Mouse (Mus musculus): ENCODE results near the gene Usb1.
A peak's percentile ranks its signal among the peaks of the same experiment; 100 is the strongest.

Usb1 gene

DNA sequence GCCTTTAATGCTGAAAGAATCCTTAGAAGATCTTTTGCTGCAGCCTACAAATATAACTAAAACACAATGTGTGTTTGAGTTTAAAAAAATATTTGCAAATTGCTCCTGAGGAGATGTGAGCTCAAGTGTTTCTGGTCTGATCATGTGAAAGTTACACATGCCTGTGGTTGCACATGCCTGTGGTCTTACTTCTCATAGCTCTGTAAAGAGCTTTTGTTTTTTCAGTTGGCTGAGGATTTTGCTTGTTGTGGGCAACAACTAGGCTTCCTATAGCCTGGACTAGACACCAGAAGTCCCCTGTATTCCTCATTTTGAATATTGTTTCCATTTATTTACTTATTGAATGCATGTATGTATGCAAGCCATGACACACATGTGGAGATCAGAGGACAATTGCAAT is 4.3 kb downstream of the Usb1 start:
- no peak for DNase-seq

DNA sequence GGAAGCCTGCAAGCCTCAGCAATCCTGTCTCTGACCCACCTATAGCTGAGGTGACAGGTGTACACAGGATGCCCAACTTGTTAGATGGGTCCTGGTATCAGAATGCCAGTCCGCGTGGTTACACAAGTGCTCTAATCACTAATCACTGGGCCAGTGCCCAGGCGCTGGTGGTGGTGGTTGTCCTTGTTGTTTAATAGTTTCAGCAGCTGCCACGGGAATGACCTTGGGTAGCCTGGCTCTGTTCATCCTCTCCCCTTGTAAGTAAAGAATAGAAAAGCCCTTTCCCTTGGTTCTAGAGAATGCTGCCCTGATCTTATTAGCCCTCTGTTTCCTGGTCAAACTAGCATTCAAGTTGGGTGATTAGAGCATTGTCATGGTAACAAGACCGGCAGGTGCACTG is 9.6 kb downstream of the Usb1 start:
- no peak for DNase-seq

DNA sequence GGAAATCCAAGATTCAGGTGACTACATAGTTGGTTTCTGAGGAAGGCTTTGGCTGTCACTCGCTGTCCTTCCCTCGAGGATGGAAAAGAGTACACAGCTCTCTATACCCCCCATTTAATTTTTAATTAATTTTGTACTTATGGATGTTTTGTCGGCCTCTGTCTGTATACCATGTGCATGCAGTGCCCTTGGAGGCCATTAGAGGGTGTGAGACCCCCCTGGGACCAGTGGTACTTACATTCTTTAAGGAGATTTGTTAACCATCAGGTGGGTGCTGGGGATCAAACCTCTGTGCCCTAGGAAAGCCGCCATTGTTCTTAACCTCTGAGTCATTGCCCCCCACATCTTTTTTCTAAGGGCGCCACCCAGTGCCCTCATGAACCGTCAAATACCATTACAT is 12.6 kb downstream of the Usb1 start:
- no peak for DNase-seq

DNA sequence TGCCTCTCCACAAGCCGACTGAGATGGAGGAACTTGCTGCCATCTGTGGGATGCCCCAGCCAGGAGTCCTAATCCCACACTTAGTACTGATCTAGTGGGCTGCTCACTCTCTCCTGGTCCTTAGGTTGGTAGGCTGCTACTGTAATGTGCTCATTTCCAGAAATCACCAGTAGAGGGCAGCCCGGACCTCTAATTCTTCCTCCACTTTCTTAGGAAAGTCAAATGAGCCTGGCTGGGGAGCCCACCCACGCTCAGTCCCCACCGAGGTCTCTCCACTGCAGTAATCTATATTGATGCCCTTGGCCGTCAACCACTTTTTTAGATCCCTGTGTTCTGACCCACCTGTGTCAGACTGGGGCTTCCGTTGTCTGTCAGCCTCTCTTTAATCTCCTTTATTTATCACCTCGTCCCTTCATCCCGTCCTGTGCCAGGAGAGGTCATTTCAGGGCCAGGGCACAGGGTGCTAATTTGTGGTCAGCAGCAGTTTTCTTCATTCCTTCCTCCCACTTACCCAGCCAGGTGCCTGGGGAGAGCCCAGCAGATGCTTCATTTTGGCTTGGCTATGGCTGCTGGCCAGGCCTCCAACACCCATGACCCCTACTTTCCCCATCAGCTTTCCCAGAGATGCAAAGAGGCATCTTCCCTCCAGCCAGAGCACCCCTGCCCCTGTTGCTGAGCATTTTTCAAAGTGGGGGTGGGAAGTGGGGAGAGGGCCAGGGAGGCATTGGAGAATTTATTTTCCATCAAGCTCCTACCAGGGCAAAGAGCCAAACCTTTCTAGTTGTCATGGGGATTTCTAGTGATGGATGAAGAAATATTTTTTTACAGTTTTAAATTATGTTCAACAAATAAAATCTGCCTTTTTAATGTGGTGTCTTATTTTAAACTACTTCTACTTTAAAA is 14.8 kb downstream of the Usb1 start:
- DNase-seq = peak in 1 of 2 experiments; percentile 60

DNA sequence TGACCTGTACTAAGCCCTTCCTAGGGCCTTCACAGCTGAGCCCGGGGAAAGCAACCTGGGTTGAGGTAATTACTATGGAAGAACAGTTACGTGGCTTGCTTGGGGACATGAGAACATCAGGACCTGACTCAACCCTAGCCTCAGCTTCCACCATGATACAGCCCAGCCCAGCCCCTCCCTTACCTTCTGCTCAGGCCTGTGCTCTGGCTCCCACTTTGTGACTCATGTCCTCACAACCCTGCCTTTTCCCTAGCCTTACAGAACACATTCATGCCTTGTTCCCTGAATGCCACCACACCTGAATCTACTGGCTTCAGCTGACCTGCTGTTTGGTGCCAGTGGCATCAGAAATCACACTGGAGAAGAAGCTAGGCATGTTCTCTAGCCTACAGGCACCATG is 16.3 kb downstream of the Usb1 start:
- no peak for DNase-seq

DNA sequence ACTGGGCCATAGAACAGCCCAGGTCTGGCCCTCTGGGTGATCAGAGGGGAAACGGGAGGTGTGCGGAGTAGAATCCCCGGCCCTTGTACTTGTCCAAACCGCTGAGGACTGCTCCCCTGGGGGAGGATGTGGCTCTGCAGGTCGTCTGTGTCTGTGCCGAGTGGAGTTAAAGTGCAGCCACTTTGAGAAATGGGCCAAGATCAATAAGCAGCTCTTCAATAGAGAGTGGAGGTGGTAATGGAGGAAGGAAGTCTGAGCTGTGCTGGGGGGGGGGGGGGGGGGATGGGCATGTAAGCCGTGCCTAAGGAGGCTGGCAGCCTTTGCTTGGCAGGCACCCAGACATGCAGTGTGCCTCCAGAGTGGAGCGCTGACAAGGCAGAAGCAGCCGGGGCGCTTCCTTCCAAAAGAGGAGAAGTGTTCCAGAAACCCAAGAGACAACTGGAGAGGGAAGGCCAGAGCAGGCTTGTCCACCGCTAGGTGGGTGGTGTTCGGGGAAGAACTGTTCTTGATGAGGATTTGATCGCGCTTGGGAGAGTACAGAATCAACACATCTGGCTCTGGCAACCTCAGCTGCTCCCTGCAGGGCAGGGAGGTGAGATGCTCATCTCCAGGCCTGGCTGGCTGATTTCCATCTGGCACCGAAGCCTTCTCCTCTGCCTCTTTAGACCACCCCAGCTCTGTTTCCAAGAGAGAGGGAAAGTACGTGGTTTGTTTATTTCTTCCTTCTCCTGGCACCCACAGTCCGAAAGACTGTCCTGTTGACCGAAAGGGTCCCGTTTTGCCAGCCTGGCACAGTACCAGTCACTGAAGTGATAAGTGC is 16.9 kb downstream of the Usb1 start:
- DNase-seq = peak in 1 of 2 experiments; percentile 37

DNA sequence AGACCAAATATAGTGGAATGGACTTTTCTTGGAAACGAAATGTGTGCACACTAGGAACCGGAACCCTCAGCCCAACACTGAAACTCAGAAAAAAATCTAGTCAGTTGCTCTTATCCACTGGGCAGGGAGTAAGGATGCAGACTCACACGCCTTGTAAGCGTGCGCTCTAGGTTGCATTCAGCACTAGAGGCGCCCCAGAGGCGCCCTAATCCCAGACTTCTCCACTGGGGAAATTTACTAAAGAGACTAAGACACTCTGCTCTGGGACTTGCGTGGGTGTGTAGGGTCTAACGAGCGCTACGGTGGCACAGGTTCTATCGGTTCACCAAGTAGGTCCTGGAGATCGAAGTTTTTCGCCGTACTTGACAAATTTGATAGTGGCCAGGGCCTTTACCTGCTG is 19.4 kb downstream of the Usb1 start:
- no peak for DNase-seq

DNA sequence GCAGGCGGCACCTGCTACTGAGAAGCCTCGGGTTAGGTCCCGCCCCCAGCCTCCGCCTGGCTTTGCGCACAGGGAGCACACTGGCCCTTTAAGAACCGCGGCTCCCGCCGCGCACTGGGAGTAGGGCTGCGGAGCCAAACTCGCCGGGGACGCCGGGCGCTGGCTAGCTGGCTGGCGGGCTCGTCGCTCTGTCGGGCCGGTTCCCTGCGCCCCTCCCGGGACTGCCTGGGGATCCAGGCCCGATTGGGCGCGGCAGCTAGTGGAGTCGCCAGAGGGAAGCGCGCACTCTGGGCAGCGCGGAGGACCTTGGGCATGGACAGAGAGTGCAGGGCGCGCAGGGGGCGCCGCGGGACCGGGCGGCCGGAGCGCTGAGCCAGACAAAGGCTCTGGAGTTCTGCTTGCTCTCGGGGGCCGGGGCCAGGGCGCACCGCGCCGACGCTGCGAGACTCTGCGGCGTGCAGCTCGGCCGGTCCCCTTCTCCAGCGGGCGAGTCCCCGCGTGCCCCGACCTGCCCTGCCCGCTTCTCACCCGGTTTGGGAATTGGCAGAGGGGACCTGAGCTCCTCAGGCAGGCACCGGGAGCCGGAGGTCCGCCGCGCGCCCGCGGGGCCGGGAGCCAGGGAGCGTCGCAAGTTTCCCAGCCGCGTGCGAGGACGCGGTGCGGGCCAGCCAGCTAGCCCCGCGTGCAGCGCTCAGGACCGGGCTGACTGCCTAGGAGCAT is 20.2 kb downstream of the Usb1 start, which contains the start of gene Mmp15:
TSS of gene Mmp15 (plus strand) at position 118 of the 720 bp plus-strand sequence.
- DNase-seq = peak in 1 of 2 experiments; percentile 30

DNA sequence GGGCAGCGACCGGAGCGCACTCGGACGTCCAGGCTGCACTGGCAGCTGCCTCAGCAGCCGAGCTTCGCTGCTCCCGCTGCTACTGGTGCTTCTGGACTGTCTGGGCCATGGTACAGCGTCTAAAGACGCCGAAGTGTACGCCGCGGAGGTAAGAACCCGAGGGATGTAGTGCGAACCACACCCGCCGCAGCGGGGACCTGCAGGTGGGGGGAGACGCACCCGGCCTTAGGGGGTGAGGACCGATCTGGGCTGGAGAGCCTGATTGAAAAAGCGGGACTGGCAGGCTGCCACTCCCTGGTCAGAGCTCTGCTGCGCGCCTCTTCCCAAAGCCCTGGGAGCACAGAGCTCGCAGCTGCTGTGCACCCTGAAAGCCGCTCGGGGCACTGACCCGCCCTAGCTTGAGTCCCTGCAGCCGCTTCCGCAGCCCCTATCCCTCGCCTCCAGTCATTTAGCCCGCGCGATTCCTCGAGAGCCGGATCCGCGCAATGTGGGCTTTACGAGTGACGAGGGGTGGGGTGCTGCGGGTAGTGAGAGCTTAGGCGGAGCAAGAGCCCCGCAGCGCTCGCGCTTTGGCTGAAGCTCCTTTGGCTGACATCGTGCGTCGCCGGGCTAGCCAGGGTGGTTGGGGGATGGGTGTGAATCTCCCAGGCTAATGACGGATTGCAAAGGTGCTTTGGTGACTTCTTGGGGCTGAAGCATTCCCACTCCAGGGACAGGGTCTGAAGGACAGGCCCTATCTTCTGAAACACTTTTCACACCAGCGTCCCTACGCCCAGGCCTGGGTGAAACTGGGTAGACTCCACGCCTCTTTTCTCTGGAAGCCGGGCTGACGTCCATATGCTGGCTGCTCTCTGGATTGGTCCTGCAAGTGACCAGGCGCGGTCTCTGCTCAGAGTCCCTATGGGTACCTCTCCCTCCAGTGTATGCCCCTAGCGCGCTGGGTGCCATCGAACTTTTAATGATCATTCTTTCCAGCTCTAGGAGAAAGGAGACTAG is 21.1 kb downstream of the Usb1 start:
- no peak for DNase-seq

DNA sequence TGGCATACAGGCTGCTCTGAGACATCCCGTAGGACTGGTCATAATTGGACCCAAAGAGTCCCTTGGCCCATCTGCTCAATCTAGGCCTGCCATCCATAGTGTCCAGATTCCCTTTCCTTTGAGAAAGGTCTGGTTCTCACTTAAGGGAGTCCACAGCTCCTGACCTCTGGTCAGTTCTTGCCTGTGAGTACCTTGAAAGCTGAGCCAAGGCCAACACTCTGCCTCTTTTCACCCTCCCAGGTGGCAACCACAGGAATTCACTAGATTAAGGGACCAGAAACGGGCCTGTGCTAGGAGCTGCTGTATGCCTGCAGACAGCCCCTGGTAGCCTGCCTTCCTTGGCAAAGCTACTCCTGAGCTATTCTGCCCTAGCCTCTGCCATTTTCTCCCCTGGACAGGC is 22.5 kb downstream of the Usb1 start:
- no peak for DNase-seq

DNA sequence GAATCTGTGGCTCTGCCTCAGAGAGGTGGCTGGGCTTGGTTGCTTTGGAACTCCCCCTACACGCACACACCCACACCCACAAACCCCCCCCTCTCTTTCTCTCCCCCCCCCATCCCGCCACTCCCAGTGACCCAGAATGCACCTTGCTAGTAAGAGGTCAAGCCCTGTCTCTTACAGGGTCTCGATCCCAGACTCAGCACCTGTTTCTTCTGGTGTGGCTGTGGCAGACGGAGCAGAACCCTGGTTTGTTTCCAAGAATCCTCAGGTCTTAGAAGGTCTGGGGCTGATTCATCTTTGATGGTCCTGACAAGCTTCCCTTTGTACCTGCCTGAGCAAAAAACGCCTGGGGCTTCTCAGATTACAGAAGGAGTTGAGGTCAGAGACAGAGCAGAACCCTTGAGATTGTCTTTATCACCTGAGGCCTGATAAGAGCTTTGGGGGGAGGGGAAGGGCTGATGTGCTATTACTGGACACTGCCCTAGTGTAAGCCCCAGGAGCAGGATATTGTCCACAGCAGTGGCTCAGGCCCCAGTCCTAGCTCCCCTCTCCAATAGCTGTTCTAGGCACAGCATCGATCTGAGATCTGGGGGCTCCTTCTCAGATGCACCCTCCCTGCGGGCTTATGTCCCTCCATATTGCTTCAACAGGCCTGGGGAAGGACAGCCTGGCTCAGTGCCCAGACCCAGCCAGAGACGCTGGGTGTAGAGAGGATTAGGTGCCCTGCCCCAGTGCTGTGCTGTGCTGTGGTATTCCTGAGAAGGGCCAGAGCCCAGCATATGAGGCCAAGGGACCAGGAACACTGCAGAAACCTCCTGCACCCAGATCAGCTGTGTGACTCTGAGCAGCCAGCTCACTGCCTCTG is 26.7 kb downstream of the Usb1 start:
- no peak for DNase-seq

DNA sequence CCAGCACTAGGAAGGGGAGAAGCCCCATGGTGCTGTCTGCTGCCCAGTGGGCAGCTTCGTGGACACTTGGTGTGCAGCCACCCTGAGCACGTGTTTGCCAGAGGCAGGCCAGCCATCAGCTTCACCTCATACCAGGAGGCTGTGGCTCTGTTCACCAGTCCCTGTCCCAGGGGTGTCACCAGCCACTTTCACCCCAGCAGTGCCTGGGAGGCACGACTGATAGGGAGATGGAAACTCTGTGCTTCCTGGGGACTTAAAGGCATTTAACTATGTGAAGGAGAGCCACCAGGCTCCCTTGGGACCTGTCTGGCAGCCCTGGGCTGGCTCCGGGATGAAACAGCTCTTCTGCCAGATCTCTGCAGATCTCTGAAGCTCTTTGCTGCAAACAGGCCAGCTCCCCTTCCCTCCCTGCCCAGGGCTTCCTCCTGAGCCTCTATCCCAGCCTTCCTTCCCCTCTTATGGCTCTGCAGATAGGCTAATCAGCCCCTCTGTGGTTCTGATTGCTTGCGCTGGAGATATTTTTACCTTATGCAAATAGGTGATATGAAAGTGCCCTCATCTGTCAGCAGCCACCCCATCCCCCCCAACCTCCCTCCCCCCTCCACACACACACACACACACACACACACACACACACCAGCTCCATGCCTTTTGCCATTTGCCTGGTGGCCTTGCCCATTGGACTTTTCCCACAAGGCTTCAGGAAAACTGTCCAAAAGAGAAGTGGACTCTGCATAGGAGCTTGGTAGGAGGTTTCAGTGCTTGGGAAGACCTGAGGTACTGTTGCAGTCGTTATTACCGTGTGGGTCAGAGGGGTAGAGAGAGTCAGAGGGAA is 28.3 kb downstream of the Usb1 start:
- peak in 1 of 2 experiments; percentile 21 for DNase-seq

DNA sequence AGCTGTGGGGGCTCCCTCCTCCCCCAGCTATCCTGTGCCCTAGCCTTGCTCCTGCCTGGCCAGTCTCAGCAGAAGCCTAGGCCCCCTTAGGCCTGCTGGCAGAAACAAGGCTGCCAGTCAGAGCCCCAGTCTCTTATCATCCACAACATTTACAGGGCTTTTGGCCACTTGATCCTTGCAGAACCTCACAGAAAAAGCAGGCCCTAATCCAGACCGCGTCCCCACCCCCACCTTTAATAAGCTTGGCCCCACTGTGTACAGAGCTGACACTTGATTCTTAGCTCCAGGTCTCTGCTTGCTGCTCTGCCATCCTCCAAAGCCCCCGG is 28.9 kb downstream of the Usb1 start:
- DNase-seq = no peak

DNA sequence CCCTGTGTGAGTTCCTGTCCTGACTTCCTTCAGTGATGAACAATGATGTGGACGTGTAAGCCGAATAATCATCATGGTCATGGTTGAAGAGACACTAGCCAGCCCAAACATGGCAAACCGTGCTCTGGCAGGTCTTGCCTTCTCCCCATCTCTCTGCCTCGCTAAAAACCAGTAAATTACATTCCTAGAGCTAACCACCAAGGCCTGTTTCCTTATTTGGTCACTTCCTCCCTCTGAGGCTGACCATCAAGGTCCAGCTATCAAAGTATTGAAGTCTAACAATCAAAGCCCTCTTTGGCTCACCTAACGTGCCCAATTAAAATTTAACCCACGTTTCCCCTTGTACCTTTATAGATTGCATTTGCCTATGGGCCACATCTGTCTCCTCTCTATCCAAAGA is 30.2 kb downstream of the Usb1 start:
- DNase-seq = no peak

DNA sequence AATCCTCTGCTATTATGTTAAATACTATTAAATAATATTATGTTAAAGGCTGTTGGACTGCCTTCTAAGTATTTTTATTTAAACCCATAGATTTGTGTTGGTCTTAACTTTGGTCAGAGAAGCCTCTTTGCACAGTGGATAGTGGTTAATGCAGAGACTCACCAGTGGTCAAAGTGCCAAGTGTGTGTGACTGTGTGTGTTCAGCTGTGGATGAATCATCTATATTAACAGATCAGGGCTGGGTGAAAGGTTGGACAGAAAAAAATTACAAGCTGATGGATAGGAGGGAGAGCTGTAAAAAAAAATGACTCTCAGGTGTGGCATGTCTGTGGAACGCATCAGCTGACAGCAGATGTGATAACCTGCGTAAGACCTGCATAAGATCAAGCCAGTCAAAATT is 31.8 kb downstream of the Usb1 start:
- DNase-seq = no peak

DNA sequence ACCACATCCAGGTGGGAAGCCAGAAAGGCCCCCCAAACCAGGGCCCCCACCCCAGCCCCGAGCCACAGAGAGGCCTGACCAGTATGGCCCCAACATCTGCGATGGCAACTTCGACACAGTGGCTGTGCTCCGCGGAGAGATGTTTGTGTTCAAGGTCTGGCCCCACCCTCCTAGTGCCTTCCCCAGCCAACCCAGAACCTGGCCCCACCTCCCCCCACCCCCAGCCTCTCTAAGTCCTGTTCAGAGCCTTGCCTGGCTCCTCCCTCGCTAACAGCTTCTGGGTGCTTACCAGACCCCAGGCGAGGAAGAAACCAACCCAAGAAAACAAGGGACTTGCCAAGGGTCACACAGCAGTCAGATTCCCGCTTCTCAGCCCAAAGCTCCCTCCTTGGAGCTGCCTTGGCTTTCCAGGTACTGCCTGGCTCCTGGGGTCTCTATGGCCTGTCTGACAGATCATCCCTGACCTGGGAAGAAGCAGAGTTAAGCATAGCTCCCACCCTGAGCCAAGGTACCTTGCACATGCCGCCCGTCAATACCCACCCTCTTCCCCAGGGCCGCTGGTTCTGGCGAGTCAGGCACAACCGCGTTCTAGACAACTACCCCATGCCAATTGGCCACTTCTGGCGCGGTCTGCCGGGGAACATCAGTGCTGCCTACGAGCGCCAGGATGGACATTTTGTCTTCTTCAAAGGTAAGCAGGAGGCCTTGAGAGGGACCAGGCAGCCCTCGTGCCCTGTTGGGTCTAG is 37.7 kb downstream of the Usb1 start:
- DNase-seq = no peak

DNA sequence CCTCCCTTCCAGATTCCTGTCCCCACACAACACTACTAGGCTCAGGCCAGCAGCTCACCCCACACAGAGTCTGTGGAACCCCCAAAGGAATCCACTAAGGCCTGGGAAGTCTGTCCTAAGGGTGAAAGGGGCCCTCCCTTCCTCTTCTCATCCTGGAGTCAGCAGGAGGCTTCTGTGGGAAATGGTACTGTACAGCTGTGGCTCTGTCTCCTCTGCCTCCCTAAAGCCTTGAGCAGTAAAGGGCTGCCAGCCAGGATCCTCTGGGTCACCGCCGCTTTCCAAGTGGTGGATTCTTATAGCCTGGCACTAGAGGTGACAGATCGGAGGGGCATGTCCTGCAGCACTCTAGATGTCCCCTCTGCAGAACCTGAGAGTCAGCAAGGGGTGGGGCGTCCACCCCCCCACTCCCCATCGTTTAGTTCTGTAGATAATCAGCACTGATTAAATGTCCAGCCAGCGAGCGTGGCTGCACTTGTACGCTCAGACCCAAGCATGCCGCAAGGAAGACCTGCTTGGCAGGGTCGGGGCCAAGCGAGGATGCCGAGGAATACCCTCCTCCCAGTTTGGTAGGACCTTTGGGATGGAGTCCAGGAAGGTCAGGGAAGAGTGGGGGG is 41.4 kb downstream of the Usb1 start:
- DNase-seq = no peak

DNA sequence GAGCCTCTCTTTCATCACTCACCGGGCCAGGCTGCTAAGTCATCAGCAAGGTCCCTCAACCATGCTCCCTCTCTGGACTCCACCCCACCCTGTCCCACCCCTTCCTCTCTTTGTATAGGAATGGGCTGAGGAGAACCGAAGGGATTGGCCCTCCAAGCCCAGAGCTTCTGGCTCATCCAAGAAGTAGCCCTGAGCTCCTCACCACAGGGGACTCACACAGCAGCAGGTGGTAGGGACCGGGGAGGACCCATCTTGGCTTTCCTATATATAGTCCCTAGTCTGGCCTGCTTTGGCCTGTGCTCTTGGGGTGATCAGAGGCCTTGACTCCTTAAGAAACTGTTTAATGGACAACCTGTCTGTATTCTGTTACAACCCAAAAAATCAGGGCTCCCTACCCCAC is 42.3 kb downstream of the Usb1 start:
- DNase-seq = no peak

DNA sequence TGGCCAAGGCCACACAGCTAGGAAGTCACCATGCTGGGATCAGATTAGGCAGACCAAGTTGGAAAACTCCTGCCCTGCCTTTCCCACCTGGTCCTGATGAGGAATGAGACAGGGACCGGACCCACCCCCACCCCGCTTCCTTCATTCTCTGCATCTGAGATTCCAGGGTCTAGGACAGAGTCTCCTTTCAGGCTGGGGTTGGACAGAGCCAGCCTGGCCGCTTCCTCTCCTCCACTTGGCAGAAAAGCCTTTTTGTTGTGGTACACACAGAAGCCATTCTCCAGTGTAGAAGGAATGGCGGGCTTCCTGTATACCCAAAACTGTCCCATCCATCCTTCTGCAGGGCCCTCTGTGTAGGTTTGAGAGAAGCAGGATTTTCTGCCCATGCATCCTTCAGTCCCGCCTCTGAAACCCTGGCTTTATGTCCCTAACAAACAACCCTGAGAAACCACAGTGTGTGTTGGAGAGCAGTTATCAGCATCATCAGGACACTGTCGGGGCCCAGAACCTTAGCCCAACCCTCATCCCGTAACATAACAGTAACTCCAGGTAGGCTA is 43.4 kb downstream of the Usb1 start:
- DNase-seq = no peak

All from spleen, adult 18-20 months (tissue).